Mouse (Mus musculus) heart, postnatal 4 days (tissue): Measurements from ENCODE around the gene Gm21885. TPM values are rescaled to one million over a fixed set of nuclear protein-coding genes. Genes with fewer than 3 reads are reported as not detected.
"Not testable (repeated sequence)": the region's sequence is repeated elsewhere in the genome, so short reads cannot be mapped to it uniquely, and the experiment has no call there.

ENCODE experiments used
- DNase-seq: peaks from one replicate; pipeline ENCODE4 v3.0.0; 2021
- total RNA-seq, 2 experiments: library from RNA; stranded (reverse); gene quantifications; 2 replicates each; pipeline ENCODE4 v1.2.3; 2021

Gm21885 gene
- total RNA-seq: not detected

DNA sequence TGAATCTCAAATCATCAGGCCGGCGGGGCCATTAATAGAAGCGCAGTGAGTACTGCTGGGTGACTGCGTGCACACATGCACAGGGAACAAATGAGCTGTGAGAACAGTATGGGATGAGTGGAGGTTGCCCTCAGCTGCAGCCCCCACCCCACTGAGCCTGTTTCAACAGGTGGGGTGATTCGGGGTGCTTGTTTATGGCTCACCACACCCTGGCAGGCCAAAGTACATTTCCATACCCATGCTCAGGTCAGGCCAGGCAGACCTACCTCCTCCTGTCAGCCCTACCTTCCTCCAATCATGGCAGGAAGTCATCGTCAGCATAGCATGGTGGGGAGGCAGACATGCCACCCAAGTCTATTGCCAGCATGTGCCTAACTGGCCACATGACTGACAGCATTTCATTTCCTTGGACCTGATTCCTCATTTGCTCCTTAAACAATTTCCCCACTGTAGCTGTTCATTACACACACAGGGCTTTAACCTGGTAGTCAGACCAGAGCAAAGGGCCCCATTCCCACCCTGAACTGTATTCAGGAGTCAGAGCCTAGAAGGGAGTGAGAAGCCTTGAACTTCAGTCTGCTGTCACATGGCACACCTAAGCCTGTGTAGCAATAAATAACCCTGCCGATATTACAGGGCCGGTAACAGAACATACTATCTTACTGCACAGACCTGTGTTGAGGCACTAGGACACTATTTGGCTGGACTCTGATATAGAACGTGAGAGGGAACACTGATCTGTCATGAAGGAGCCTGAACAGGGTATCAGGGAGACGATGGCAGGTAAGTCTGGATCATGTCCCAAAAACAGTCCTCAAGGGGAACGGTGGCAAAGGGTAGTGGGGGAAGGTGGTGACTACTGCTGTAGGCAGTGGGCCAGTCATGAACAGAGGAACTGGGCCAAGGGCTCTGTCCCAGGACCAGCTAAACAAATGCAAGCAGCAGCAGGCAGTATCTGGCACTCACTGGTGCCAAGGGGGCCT is at the start of gene Gm21885:
Gene Gm21885 (plus strand): TSS at position 675 of the 983 bp plus-strand sequence.
- DNase-seq: peak; percentile 49

DNA sequence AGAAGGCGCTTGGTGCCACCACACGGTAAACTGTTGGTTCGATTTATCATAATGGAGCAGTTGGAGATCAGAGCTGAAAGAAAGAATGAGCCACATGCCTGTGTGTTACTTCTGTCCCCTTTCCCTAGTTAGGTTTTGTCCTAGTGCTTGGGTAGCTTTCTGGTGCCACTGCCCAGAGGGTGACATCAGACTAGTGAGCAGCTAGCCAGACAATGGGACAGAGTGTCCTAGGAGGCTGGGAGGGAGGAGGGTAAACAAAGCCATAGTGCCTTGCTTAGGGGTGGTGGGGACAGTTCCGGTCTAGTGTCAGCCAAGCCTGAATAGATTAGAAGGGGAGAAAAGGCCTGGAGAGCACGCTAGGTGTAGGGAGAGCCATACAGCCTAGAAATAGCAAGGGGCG is 48.3 kb upstream of the Gm21885 start:
- peak; percentile 43 for DNase-seq

DNA sequence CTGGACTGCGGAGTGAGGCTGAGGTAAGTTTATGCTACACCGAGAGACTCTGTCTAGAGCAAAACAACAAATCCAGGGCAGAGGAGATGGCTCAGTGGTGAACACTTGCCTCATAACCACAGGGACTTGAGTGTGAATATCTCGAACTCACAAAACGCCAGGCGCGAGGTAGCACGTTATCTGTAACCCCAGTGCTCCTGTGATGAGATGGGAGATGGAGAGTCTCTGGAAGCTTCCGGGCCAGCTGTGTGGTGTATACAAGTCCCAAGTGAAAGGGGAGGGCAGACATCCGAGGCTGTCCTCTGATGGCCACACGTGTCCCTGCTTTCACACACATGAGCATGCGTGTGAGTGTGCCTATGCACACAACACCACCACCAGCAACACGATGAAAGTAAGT is 47.3 kb upstream of the Gm21885 start:
- no peak for DNase-seq

DNA sequence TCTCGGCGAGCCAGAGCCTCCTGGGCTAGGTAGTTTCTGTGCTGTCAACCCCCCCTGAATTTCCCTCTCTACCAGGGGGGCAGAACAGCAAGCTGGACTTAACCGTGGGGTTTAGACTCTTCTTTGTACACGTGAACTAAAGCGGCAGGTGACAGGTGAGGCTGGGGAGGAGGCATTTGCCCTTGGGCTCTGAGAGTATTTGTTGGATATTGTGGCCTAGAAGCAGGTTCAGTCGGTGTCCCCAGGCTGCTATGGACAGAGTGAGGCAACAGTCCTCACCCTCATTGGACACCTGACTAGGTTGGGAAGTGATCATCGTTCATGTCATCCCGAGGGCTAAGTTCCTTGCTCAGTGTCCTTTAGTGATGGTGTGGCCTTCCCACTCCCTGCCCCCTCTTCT is 46.8 kb upstream of the Gm21885 start:
- DNase-seq: no peak

DNA sequence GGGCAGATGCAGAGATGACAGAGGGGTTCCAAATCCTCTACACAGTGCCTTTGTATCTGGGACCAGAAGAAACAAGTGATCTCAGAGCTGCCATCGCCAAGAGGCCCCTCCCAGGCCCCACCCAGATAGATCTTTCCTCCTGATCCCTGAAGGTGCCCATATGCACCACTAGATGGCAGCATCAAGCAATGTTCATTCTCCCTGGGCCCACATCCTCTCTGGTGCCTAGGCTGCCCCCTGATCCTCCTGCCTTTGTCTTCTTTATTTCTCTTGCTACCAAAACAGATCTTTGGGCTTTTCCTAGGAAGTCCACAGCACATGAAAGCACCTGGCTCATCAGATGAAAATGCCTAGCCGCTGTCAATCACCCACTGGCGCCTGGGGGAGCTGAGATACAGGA is 45.6 kb upstream of the Gm21885 start:
- peak; percentile 76 for DNase-seq

DNA sequence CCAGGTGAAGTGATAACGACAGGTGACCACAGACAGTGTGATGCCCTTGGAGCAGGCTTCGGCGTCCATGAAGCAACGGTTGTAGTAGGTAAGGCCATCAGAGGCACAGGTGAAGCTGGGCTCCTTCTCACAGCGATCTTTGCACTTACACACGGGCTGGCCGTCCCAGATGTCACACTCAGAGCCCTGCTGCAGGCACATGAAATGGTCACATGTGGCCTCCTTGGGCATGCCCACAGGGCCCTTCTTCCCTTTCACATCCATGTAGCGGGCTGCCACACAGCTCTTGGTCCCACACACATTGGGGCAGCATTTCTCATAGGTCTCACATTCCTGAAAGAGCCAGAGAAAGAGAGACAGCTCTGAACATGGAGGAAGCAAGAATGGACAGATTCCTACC is 42.9 kb upstream of the Gm21885 start:
- no peak for DNase-seq

DNA sequence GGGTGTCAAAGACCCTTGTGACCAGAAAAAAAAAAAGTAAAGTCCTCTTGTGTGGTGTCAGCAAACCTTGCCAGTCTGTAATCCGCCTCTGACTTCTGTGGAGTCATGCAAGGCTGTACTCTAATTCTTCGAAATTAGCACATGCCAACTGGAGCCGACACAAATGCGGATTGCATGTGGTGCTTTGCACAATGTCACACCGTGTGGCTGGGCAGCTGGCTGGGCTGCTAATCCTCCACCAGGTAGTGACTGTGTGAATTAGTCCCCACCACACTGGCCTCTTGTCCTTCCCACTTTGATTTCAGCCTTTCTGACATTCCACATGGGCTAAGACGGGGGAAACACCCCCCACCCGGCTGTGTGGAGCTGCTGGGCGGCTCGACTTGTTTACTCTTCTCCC is 42.0 kb upstream of the Gm21885 start:
- no peak for DNase-seq

DNA sequence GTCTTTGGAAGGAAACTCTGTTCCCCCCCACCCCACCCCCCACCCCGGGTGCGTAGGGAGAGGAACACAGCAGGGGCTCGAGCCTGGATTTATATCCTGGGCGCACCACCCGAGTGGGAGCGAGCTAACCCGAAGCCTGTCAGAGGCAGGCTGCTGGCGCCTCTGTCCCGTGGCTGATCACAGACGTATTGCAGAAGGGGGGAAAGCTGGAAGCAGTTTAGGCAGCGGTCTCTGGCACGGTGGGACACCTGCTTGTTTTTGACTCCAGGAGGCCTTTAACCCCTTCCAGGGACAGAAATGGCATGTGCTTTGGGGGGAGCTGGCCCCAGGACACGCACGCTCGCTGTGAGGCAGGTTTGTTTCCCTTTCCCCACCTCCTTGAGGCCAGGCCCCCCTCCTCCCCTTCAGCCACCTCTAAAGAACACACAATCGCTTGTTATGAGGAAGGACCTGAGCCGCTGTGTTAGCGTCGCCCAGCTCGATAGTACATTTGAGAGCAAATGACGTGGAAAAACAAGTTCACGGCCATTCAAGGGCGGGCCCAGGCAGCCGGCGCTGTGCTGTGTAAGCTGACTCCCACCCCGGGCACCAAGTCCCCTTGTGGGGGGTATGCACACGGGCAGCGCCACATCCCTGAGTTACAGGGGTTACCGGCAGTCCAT is 38.8 kb upstream of the Gm21885 start:
- peak; percentile 52 for DNase-seq

DNA sequence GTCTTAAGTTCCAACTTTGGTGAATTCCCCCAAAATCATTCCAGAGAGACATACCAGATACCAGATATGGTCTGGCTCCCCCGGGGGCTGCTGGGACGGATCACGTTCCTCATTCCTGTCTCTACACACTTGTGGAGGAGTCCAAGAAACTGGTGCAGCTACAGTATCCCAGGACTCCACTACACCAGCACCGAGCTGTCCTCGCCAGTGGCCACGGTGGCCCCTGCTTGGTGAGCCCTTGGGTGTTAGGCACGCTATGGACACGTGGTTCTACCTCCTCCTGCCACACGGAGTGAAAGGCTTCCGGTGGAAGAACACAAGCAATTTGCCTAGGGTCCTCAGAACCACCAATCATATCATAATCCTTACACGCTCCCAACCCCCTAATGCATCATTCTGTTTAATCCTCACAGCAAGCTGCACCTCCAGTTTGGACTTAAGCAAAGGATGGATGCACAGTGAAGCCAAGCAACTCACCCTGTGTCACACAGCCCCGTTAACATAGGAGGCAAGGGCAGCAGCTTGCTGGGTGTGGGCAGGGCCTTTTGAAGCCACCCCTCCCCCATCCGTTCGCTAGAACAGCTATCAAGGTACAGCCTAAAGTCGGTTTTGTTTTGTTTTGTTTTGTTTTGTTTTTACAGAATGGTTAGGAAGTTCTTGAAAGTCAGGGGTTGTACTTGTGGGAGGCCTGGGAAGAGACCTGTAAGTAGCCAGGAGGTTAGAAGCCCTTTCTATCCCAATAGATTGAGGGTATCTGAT is 38.1 kb upstream of the Gm21885 start:
- DNase-seq: no peak

DNA sequence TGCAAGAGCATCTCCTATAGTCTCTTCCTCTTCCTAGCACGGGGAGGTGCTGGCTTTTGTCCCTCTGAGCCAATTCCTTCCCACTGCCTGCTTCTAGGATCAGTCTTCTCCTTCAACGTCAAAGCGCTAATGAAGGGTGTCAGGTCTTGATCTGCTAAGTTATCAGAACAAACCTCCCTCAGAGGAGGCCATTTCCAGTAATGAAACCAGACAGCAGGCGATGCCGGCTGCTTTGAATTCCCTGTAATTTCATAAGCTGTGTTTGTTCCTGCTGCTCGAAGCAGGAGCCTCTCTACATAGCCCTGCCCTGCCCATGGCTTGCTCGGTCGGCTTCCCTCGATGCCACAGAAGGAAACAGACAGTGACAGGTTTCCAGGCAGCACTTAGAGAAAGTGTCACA is 37.3 kb upstream of the Gm21885 start:
- no peak for DNase-seq

DNA sequence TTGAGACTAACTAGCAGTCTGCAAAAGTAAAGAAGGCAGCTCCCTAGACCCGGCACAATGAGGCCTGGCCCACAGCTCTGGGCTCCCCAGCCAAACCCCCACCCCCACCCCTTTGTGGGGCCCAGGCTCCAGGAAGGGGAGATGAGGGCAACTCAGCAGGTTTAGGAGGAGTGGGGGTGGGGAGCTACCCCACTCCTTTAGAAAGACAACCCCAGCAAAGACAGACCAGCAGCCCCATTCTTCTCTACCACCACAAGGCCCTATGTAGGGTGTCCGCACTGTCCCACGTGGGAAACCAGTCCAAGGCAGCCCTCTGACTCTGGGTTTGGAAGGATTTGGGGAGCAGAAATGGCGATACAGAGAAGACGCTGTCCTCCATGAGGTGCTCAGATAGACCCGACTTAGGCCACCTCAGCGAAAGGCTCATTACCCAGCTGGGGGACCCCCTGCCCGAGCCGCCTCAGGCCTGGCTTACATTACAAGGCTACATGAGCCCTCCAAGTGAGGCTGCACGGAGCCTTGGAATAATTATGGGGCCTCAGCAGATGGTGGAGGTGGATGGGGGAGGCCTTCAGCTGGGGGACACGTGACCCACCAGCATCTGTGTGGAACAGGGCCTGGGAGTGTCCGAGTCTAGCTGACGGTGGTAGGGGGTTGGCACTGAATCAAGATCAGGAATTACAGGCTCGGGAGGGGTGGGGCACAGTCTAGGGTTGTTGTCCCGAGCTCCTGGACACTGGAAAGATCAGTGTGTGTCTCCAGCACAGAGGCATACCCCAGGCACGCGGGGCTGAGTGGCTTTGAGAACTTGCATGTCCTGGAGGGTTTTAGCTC is 35.5 kb upstream of the Gm21885 start, which contains the start of gene Wfikkn2:
Gene Wfikkn2 (minus strand): TSS at position 51 of the 834 bp plus-strand sequence.
- DNase-seq: no peak

DNA sequence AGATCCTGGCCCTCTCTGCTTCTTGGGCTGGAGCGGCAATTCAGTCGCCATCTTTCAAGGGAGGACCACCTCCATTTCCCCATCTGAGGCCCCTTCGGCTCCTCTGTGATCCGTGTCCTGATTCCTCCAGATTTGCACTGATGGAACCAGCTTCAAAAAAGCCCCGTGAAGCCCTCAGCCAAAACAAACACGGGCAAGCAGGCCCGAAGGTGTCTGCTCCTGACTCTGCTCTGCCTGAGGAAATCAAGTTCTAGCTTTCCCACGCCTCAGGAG is 34.9 kb upstream of the Gm21885 start:
- no peak for DNase-seq

DNA sequence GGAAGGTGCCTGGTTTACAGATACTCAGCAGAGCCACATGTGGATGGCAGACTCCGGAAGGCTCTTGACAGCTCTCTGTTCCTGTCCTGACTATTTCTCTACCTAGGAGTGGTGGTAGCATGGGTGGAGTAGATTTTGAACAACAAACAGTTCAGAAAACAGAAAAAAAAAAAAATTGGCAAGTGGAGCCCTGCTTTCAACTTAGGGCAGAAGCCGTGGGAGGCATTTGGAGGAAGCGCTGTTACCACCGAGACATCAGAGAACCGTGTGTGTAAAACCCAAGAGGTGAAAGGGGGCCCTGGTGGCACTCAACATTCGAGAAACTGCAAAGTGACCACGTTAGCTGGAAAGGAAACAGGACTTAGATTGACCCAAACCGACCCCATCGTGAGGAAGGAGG is 28.5 kb upstream of the Gm21885 start:
- no peak for DNase-seq

DNA sequence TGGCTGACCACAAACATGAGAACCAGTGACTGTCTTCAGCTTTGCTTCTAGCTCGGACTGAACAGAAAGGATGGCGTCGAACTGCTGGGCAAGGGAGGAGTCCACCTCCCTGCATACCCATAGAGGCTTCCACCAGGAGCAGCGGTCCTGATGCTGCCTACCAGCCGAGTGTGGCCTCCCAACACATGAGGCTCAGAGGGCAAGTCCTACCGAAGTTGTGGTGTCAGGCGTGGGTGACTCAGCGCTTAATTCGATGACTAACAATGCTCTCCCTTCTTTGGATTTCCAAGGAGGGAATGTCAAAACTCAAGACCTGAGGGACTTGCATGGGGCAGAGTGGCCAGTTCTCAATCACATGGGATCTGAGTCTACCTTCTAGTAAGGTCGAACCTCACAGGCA is 28.0 kb upstream of the Gm21885 start:
- DNase-seq: no peak

DNA sequence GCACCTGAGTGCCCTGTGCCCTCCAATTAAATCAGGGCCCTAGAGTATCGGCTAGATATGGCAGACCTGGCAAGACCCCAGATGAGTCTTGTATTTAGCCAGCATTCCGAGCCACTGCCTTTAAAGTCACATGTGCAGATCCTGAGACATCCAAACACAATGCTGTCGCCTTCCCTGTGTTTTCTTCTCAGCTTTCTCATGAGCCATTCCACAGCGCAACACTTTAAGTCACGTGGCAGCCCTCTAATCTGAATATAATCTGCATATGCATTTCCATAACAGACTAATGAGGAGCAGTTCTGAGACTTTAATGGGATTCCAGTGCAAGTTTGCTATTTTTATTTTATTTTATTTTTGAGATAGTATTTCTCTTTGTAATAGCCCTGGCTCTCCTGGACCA is 25.9 kb upstream of the Gm21885 start:
- no peak for DNase-seq

DNA sequence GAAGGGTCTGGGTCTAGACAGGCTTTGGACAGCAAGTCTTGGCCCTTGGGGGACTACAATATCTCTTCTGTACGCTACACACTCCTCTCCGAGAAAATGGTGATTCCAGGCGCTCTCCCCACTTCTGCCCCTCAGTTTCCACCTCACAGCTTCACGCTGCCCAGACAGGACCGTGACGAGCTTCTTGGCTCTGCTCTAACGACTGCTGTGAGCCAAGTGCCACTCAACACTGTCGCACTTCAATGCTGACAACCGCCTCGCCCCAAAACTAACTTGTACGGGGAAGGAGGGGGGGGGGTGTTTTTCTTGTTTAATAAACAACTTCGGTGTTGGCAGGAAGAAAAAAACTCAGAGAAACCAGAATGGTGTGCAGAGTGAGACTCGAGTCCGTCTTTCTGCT is 23.7 kb upstream of the Gm21885 start:
- peak; percentile 45 for DNase-seq

DNA sequence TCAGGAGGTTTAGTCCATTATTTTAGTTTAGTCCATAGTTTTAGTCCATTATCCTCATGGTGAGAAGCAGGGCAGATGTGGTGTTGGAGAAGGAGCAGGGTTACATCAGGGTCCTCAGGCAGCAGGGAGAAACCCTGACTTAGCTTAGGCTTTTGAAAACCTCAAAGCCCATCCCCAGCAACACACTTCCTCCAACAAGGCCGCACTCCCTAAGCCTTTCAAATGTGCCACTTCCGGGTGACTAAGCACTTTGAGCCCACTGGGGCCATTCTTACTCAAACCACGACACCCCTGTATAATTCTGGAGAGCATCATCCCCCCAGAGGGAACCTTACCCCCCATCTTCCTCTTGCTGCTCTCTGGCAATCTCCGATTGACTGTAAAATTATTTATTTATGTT is 21.9 kb upstream of the Gm21885 start:
- no peak for DNase-seq

DNA sequence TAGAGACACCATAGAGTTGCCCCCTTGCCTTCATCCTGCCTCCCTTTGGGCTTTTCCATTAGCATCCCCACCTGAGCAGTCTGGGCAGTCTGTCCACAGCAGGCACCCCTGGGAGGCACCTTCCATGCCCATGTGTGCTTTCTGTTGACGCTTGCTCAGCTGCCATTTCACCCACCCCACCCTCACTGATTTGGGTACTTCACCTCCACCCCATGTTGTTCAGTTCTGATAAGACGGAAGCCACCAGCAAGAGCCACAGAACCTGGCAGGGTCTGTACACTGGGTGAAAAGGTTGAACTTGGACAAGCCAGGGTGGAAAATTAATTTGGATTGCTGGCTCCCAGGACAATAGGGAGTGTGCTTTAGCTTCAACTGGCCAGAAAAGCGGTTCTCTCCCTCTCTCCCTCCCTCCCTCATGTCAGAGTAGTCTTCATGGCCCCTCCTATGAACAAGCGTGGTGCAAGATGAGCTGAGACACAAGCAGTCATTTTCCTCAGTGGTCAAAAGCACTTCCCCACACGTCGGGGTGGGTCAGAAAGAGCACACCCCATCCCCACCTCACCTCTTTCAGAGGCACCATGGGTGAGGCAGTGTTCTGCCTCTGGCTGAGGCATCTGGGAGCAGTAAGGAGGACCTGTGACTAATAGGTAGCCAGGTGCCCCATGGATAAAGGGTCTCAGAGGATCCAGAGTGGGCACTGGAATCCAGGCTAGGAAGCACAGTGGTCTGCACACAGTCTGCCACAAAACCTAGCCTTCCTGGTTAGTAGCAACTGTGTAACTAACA is 19.9 kb upstream of the Gm21885 start:
- no peak for DNase-seq

DNA sequence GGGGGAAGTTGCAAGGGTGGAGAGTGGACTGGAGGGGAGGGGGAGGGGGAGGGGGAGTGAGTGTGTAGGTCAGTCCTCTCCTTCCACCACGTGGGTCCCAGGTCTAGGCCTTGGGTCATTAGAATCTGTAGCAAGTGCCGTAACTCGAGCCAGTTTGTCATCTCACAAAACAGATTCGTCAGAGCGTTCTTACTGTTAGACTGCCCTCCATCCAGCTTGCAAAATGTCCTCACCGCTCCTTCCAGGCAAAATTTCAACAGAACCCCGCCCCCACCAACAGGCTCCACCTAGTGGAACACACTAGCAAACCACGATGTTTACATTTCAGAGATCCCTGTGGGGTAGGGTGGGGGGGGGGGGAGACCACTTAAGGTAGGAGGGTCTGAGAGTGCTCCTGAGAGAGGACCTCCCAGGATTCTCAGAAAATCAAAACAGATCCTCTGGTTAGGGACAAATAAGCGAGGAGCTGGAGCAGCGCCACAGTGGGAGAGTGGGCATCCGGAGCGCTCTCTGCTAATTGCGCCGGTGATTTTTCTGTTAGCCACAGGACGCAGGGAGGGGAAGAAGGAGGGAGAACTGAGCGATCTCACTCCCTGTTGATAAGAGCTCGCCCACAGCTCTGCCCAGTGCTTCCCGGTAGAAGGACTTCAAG is 16.4 kb upstream of the Gm21885 start:
- DNase-seq: peak; percentile 73

DNA sequence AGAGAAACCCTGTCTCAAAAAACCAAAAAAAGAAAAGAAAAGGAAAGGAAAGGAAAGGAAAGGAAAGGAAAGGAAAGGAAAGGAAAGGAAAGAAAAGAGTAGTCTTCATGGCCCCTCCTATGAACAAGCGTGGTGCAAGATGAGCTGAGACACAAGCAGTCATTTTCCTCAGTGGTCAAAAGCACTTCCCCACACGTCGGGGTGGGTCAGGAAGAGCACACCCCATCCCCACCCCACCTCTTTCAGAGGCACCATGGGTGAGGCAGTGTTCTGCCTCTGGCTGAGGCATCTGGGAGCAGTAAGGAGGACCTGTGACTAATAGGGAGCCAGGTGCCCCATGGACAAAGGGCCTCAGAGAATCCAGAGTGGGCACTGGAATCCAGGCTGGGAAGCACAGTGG is 15.5 kb upstream of the Gm21885 start:
- DNase-seq: not testable (repeated sequence)

DNA sequence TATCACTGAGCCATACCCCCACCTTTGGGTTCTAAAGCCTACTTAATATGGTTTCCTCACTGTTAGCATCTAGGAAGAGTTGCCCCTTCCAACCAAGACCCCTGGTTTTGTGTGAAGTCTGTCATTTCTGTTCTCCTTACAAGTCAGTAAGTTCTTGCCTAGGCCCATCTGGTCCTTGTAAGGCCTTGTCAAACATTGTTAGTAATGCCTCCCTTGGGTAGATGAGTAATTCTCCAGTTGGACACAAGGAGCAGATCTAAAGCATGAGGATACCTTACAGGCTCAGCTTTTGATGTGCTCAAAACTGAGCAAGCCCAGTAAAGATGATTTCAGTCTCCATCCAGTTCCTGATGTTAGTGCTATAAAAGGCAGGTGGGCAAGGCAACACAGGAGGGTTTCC is 12.9 kb upstream of the Gm21885 start:
- no peak for DNase-seq
